Mouse (Mus musculus) ES-E14 (cell line): Measurements from ENCODE around the gene Pm20d1. TPM values are rescaled to one million over a fixed set of nuclear protein-coding genes. Genes with fewer than 3 reads are reported as not detected.

ENCODE experiments used
- DNase-seq: peaks from one replicate; pipeline ENCODE4 v3.0.0-alpha.2; 2013; ENCODE audit warnings: low read depth, low spot score
- H3K27ac ChIP-seq: 2 replicates; pipeline ENCODE4 v1.5.1; 2012; ENCODE audit warnings: low read depth, mild to moderate bottlenecking, low read length, moderate library complexity, mixed read lengths; ENCODE audit not compliant: poor library complexity, insufficient read depth, severe bottlenecking
- H3K36me3 ChIP-seq: 2 replicates; pipeline ENCODE4 v1.6.1; 2012; ENCODE audit warnings: mild to moderate bottlenecking, low read length, moderate library complexity, mixed read lengths; ENCODE audit not compliant: control insufficient read depth, poor library complexity, insufficient read depth, severe bottlenecking
- H3K4me1 ChIP-seq, 2 experiments: fragments of 150-350 bp in 1 of 2; sonication (generic) in 1 of 2; 2 replicates each; pipeline ENCODE4 v1.6.1; 2012; ENCODE audit warnings: low read length in 2 of 2, mild to moderate bottlenecking in 1 of 2, mixed read lengths in 1 of 2; ENCODE audit not compliant: control insufficient read depth in 2 of 2, insufficient read depth in 2 of 2, poor library complexity in 1 of 2
- H3K4me3 ChIP-seq, 2 experiments: fragments of 150-350 bp in 1 of 2; sonication (generic) in 1 of 2; 2 replicates each; pipeline ENCODE4 v1.5.1; 2012; ENCODE audit warnings: low read length in 2 of 2, low read depth in 1 of 2, mild to moderate bottlenecking in 1 of 2, mixed read lengths in 1 of 2; ENCODE audit not compliant: insufficient read depth in 1 of 2, poor library complexity in 1 of 2, severe bottlenecking in 1 of 2
- H3K9ac ChIP-seq: 2 replicates; pipeline ENCODE4 v1.6.1; 2012; ENCODE audit warnings: low read depth, mild to moderate bottlenecking, low read length, mixed read lengths; ENCODE audit not compliant: poor library complexity, insufficient read depth, severe bottlenecking
- H3K9me3 ChIP-seq: fragments of 150-350 bp; sonication (generic); 2 replicates; pipeline ENCODE4 v1.6.1; 2012; ENCODE audit warnings: low read depth, mild to moderate bottlenecking, low read length; ENCODE audit not compliant: control insufficient read depth, insufficient read depth
- CHD2 ChIP-seq: IDR thresholded peaks from 2 replicates; pipeline ENCODE4 v1.6.1; 2014; ENCODE audit warnings: mild to moderate bottlenecking, low read depth, low read length, inconsistent platforms
- HCFC1 ChIP-seq: IDR thresholded peaks from 2 replicates; pipeline ENCODE4 v1.6.1; 2012; ENCODE audit warnings: low read length, inconsistent platforms, borderline replicate concordance; ENCODE audit not compliant: insufficient read depth
- MAFK ChIP-seq: IDR thresholded peaks from 2 replicates; pipeline ENCODE4 v1.6.1; 2014; ENCODE audit warnings: mild to moderate bottlenecking, low read depth, low read length, inconsistent platforms; ENCODE audit not compliant: insufficient read depth
- ZC3H11A ChIP-seq: IDR thresholded peaks from 2 replicates; pipeline ENCODE4 v1.6.1; 2012; ENCODE audit warnings: low read depth, mild to moderate bottlenecking, inconsistent platforms, low read length, borderline replicate concordance
- ZNF384 ChIP-seq: IDR thresholded peaks from 2 replicates; pipeline ENCODE4 v1.6.1; 2012; ENCODE audit warnings: low read depth, low read length, inconsistent platforms
- in situ Hi-C, 2 experiments: fragments of 600-800 bp; cut with MboI; formaldehyde crosslinking; loops; one replicate each; pipeline ENCODE4 v1.15.1; 2025; ENCODE audit warnings: low sequenced_read_pairs in 2 of 2, inconsistent platforms in 1 of 2; ENCODE audit not compliant: unreplicated experiment in 2 of 2
- total RNA-seq: library from RNA; depleted of rRNA; stranded (reverse); fragments of 300-350 nt; gene quantifications from 2 replicates; pipeline ENCODE4 v1.2.3, GENCODE M21; 2012

Gene Pm20d1
- total RNA-seq, 1 experiment: 2.0 TPM

- TF ChIP-seq MAFK (no peak), ZC3H11A (no peak), ZNF384 (no peak), HCFC1 (no peak)
- H3K9ac ChIP-seq: no peak overlapping the region
- H3K9me3 ChIP-seq: no peaks in the 10 kb centered on the region
- H3K27ac ChIP-seq: no peak overlapping the region
- no peak for DNase-seq
- peaks cover 73% of the 10 kb centered on the region for H3K36me3 ChIP-seq
- H3K4me3 ChIP-seq: no peak overlapping the region
- peaks cover 0 to 3% of the 10 kb centered on the region in 2 experiments; a peak in 1 of 4 replicates for H3K4me1 ChIP-seq
- in situ Hi-C loops: loop anchor here in 1 of 2 experiments (10.0 kb wide), 1 partner anchor 137 kb away; no protein-coding TSS in a partner anchor
These were observed 45.0 kb downstream of the Pm20d1 start for GRCm38 (mm10) chr1:131842221-131842620.

DNA sequence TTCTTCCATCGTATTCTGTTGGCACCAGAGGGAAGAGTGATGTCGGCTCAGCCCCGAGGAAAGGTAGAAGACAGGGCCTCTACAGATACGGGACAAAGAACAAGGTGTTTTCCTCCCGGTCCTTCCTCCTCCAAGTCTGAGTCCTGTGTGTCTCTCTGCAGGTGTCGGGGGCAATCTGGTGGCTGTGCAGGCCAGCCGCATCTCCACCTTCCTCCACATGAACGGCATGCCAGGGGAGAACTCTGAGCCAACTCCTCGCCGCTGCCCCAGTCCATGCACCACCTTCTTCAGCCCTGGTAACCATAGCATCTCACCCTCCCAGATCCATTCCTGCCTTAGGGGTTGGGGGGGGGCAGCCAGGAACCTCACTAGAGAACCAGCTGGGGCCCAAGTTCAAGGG lies 46.6 kb downstream of the Pm20d1 start:
- Histone ChIP-seq H3K4me1 (no peaks in the 10 kb centered on the region), H3K36me3 (peaks cover 76% of the 10 kb centered on the region), H3K27ac (no peak overlapping the region), H3K9ac (no peak overlapping the region), H3K9me3 (no peaks in the 10 kb centered on the region), H3K4me3 (no peak overlapping the region)
- TF ChIP-seq MAFK (no peak), HCFC1 (no peak), ZNF384 (no peak), CHD2 (no peak), ZC3H11A (no peak)
- in situ Hi-C loops: loop anchor here in 1 of 2 experiments (10.0 kb wide), 1 partner anchor 139 kb away; no protein-coding TSS in a partner anchor
- DNase-seq: no peak

GRCm38 (mm10) chr1:131844883-131845282 lies 47.7 kb downstream of the Pm20d1 start:
- H3K4me1 ChIP-seq: peaks cover 0 to 2% of the 10 kb centered on the region in 2 experiments; a peak in 1 of 4 replicates
- no peak for DNase-seq
- peaks cover 65% of the 10 kb centered on the region for H3K36me3 ChIP-seq
- no peak overlapping the region for H3K27ac ChIP-seq
- in situ Hi-C loops: loop anchor here in 1 of 2 experiments (10.0 kb wide), 1 partner anchor 140 kb away; no protein-coding TSS in a partner anchor
- no peak overlapping the region for H3K9ac ChIP-seq
- no peaks in the 10 kb centered on the region for H3K9me3 ChIP-seq
- no peak overlapping the region for H3K4me3 ChIP-seq
- TF ChIP-seq HCFC1 (no peak), ZNF384 (no peak), CHD2 (no peak), ZC3H11A (no peak), MAFK (no peak)

GRCm38 (mm10) chr1:131846255-131846654 lies 49.1 kb downstream of the Pm20d1 start:
- no peaks in the 10 kb centered on the region for H3K9me3 ChIP-seq
- TF ChIP-seq MAFK (no peak), HCFC1 (no peak), ZNF384 (no peak), ZC3H11A (no peak)
- H3K9ac ChIP-seq: no peak overlapping the region
- peaks cover 0 to 2% of the 10 kb centered on the region in 2 experiments; a peak in 1 of 4 replicates for H3K4me1 ChIP-seq
- in situ Hi-C loops: loop anchor here in 1 of 2 experiments (10.0 kb wide), 1 partner anchor 141 kb away; no protein-coding TSS in a partner anchor
- peaks cover 52% of the 10 kb centered on the region for H3K36me3 ChIP-seq
- H3K27ac ChIP-seq: no peak overlapping the region
- no peak overlapping the region for H3K4me3 ChIP-seq
- DNase-seq: no peak

- no peak overlapping the region for H3K4me3 ChIP-seq
- H3K4me1 ChIP-seq: peaks cover 0 to 7% of the 10 kb centered on the region in 2 experiments; a peak in 2 of 4 replicates
- no peak overlapping the region for H3K9ac ChIP-seq
- in situ Hi-C loops: no loop called here
- TF ChIP-seq CHD2 (no peak), MAFK (no peak), ZNF384 (no peak), HCFC1 (no peak), ZC3H11A (no peak)
- H3K36me3 ChIP-seq: no peaks in the 10 kb centered on the region
- no peak for DNase-seq
- H3K9me3 ChIP-seq: no peaks in the 10 kb centered on the region
- no peak overlapping the region; the same call in 1 of the 2 replicates for H3K27ac ChIP-seq
These were observed 64.6 kb downstream of the Pm20d1 start for GRCm38 (mm10) chr1:131861811-131862210.
